ENCODE assay signal across 9 mouse cellular contexts in genomic region chr17:27392918-27393317, GRCm38 (mm10).
DNase-seq lines count a peak whose midpoint lies in the region; ATAC-seq and TF ChIP-seq lines count a peak whose summit lies in the region.
"Had no signal": no experiment of that assay in that cellular context is flagged by ENCODE, and none has a peak within 500 bp of the region (broad histone marks: within the 10 kb centered on the region; RNA-seq: fewer than 3 reads in every experiment).

No protein-coding gene starts in this region.

- 0 out of 2 replicates have a peak, but pooled peaks cover 4% of the 10 kb centered on the region for H3K4me1 ChIP-seq in neural tube, embryonic 11.5 days (ENCODE audit: control insufficient read depth, insufficient read depth, low read length)
- H3K4me1 ChIP-seq: megakaryocyte, embryonic 14.5 days had no signal

- no peaks in the 10 kb centered on the region for H3K27me3 ChIP-seq in neural tube, embryonic 11.5 days (ENCODE audit: control insufficient read depth, insufficient read depth, low read length)

- DNase-seq in embryo, embryonic 10.5 days (ENCODE audit: low spot score), result peak; percentile 14
- DNase-seq in embryo, embryonic 9.5 days (ENCODE audit: extremely low spot score), result no peak
- peak; percentile 46 for DNase-seq in neural tube, embryonic 11.5 days (ENCODE audit: low spot score)
- no peak for DNase-seq in neural tube, embryonic 10.5 days (ENCODE audit: extremely low spot score, low spot score)
- DNase-seq in layer of hippocampus, adult 2 months (ENCODE audit: low spot score in 2 of 2), result peak; percentile 29 to 33
- DNase-seq in skeletal muscle tissue, adult 2 months (ENCODE audit: low read depth, low spot score), result peak; percentile 47
- no peak for DNase-seq in frontal cortex, postnatal 25 days (ENCODE audit: low spot score in 2 of 2)
- DNase-seq in thymus, adult 18-20 months, result no peak

- H3K9ac ChIP-seq in neural tube, embryonic 11.5 days (ENCODE audit: low read length), result no peak overlapping the region

- ATAC-seq in neural tube, embryonic 11.5 days (ENCODE audit: insufficient read depth, low FRiP score, low TSS enrichment), result no peak

- H3K36me3 ChIP-seq in neural tube, embryonic 11.5 days (ENCODE audit: control insufficient read depth, insufficient read depth, low read length), result no peaks in the 10 kb centered on the region

- no peak overlapping the region for H3K4me3 ChIP-seq in neural tube, embryonic 11.5 days (ENCODE audit: low read depth, low read length)
- no peak overlapping the region for H3K4me3 ChIP-seq in layer of hippocampus, adult 2 months
- H3K4me3 ChIP-seq: megakaryocyte, embryonic 14.5 days had no signal

- H3K27ac ChIP-seq in neural tube, embryonic 11.5 days (ENCODE audit: low read depth, low read length), result no peak overlapping the region; the same call in 1 of the 2 replicates
- H3K27ac ChIP-seq in layer of hippocampus, adult 2 months, result no peak overlapping the region

- 58% methylated on average over 8 of the region's 8 CpGs for WGBS in neural tube, embryonic 11.5 days

- H3K4me2 ChIP-seq in neural tube, embryonic 11.5 days (ENCODE audit: low read depth), result no peak overlapping the region

- TF ChIP-seq CTCF in layer of hippocampus, adult 2 months (conservative IDR thresholded peaks at IDR 0.05), result no peak

- no peaks in the 10 kb centered on the region for H3K9me3 ChIP-seq in neural tube, embryonic 11.5 days (ENCODE audit: control insufficient read depth, low read length)

Comparison
In these comparisons a context has a peak if more than half of its experiments do, and no peak if none do; other contexts are left out.
1. DNase-seq: peak in embryo, embryonic 10.5 days (single experiment), neural tube, embryonic 11.5 days (single experiment), layer of hippocampus, adult 2 months (2 of 2) and skeletal muscle tissue, adult 2 months (single experiment); none in embryo, embryonic 9.5 days (single experiment), neural tube, embryonic 10.5 days (single experiment), frontal cortex, postnatal 25 days (0 of 2) and thymus, adult 18-20 months (0 of 2).